Mouse (Mus musculus): ENCODE results near the gene Olfr1395. TPM values are rescaled to one million over a fixed set of nuclear protein-coding genes. Genes with fewer than 3 reads are reported as not detected.
"Not testable (repeated sequence)": the region's sequence is repeated elsewhere in the genome, so short reads cannot be mapped to it uniquely, and the experiment has no call there.

Gene Olfr1395
- polyA plus RNA-seq, 1 experiment from 2014 or later, result not detected

DNA sequence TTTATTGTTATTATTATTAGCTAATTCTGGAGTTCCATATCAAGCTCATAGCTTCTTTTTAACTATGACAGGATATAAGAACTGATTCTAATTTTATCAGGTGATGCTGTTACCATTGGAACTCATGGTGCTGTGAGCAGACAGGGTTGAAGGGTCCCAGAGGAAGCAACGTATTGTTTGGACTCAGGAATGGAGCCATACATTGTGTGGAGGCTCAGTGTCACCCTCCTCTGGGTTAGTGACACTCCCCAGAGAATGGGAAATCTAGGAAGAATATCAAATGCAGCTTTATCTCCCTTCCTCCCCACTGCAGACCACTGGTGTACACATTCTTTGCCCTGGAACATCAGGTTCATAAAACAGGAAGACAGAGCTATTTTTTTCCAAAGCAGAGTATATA lies 41.1 kb downstream of the Olfr1395 start:
- H3K27me3 ChIP-seq (replicated peaks), result no peaks in the 10 kb centered on the region
- 59% methylated on average over 1 of the region's 1 CpGs for WGBS
- no peak overlapping the region for H3K4me2 ChIP-seq (replicated peaks)
- no peaks in the 10 kb centered on the region for H3K9me3 ChIP-seq
- no peak overlapping the region for H3K4me3 ChIP-seq (replicated peaks)
- no peaks in the 10 kb centered on the region for H3K36me3 ChIP-seq
- ATAC-seq, result no peak
- H3K27ac ChIP-seq, result no peak overlapping the region
- H3K4me1 ChIP-seq (replicated peaks), result no peaks in the 10 kb centered on the region
- H3K9ac ChIP-seq, result no peak overlapping the region

- no peaks in the 10 kb centered on the region for H3K9me3 ChIP-seq
- no peak overlapping the region for H3K4me2 ChIP-seq (replicated peaks)
- no peaks in the 10 kb centered on the region for H3K36me3 ChIP-seq
- H3K27me3 ChIP-seq (replicated peaks), result no peaks in the 10 kb centered on the region
- no peak overlapping the region for H3K4me3 ChIP-seq (replicated peaks)
- 82% methylated on average over 6 of the region's 6 CpGs for WGBS
- H3K9ac ChIP-seq, result no peak overlapping the region
- H3K4me1 ChIP-seq (replicated peaks), result no peaks in the 10 kb centered on the region
- H3K27ac ChIP-seq, result no peak overlapping the region
- no peak for ATAC-seq
Measured at GRCm38 (mm10) chr11:49186452-49186851, 44.4 kb downstream of the Olfr1395 start.

GRCm38 (mm10) chr11:49186955-49187488 lies 44.9 kb downstream of the Olfr1395 start, which contains the start of gene Btnl9:
Gene Btnl9, minus strand, starts transcription at chr11:49187159.
- no peaks in the 10 kb centered on the region for H3K36me3 ChIP-seq
- no peak within 1 kb of the TSS for H3K4me2 ChIP-seq (replicated peaks)
- 77% methylated on average over 8 of the region's 8 CpGs for WGBS
- H3K9ac ChIP-seq, result no peak within 1 kb of the TSS
- no peak for ATAC-seq
- no peaks in the 10 kb centered on the region for H3K4me1 ChIP-seq (replicated peaks)
- H3K4me3 ChIP-seq (replicated peaks), result no peak within 1 kb of the TSS
- no peak within 1 kb of the TSS for H3K27ac ChIP-seq
- H3K9me3 ChIP-seq, result no peaks in the 10 kb centered on the region
- no peaks in the 10 kb centered on the region for H3K27me3 ChIP-seq (replicated peaks)

GRCm38 (mm10) chr11:49187701-49188100 lies 45.6 kb downstream of the Olfr1395 start:
- no peak for ATAC-seq
- H3K4me2 ChIP-seq (replicated peaks), result no peak overlapping the region
- no peaks in the 10 kb centered on the region for H3K9me3 ChIP-seq
- H3K4me3 ChIP-seq (replicated peaks), result no peak overlapping the region
- H3K4me1 ChIP-seq (replicated peaks), result no peaks in the 10 kb centered on the region
- no peaks in the 10 kb centered on the region for H3K27me3 ChIP-seq (replicated peaks)
- H3K27ac ChIP-seq, result no peak overlapping the region
- no peak overlapping the region for H3K9ac ChIP-seq
- no peaks in the 10 kb centered on the region for H3K36me3 ChIP-seq
- WGBS, result 80% methylated on average over 10 of the region's 10 CpGs

DNA sequence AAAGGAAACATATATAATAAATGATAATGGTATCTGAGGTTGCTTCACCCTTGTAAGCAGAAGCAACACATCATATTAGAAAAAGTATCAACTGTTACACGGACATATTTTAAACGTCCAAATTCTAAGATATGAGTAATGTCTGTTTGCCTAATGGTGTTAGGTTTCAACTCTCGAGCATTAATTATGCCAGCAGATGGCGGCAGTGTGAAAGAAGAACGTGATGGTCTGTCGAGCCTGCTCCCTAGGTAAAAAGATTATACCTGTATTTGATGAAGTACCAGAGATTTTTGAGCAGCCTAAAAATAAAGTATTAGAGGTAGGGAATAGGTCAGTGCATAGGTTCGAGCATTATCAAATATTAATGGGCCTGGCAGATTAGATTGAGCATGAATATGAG lies 47.7 kb downstream of the Olfr1395 start:
- H3K4me1 ChIP-seq (replicated peaks), result no peaks in the 10 kb centered on the region
- H3K36me3 ChIP-seq, result no peaks in the 10 kb centered on the region
- WGBS, result 2% methylated on average over 7 of the region's 7 CpGs
- no peaks in the 10 kb centered on the region for H3K9me3 ChIP-seq
- H3K4me2 ChIP-seq (replicated peaks), result no peak overlapping the region
- H3K27ac ChIP-seq, result no peak overlapping the region
- no peaks in the 10 kb centered on the region for H3K27me3 ChIP-seq (replicated peaks)
- peak; percentile 47; the same call in 1 of the 2 replicates for ATAC-seq
- no peak overlapping the region for H3K9ac ChIP-seq
- no peak overlapping the region for H3K4me3 ChIP-seq (replicated peaks)

GRCm38 (mm10) chr11:49191083-49191482 lies 49.0 kb downstream of the Olfr1395 start:
- H3K9ac ChIP-seq, result no peak overlapping the region
- WGBS, result 56% methylated on average over 2 of the region's 2 CpGs
- no peak overlapping the region for H3K4me3 ChIP-seq (replicated peaks)
- ATAC-seq, result no peak
- H3K36me3 ChIP-seq, result no peaks in the 10 kb centered on the region
- H3K9me3 ChIP-seq, result no peaks in the 10 kb centered on the region
- no peak overlapping the region for H3K4me2 ChIP-seq (replicated peaks)
- no peaks in the 10 kb centered on the region for H3K27me3 ChIP-seq (replicated peaks)
- H3K4me1 ChIP-seq (replicated peaks), result no peaks in the 10 kb centered on the region
- H3K27ac ChIP-seq, result no peak overlapping the region

DNA sequence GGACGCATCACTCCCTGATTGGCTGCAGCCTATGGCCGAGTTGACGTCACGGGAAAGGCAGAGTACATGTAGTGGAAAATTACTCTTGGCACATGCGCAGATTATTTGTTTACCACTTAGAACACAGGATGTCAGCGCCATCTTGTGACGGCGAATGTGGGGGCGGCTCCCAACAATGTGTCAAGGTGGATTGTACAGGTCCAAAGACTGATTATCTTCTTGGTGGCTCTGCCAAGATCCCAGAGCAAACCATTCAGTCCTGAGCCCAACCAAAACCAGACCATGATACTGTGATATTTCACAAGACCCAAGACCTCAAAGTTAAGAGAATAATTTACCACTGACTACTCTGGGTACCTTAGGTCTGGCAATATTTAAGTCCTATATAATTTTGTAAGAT lies 52.7 kb downstream of the Olfr1395 start:
- H3K9ac ChIP-seq; H3K4me3 ChIP-seq (replicated peaks); H3K4me1 ChIP-seq (replicated peaks); H3K27ac ChIP-seq; ATAC-seq; H3K36me3 ChIP-seq; H3K4me2 ChIP-seq (replicated peaks); H3K27me3 ChIP-seq (replicated peaks); H3K9me3 ChIP-seq: not testable (repeated sequence)
- 92% methylated on average over 9 of the region's 9 CpGs for WGBS

GRCm38 (mm10) chr11:49195819-49196322 lies 53.8 kb downstream of the Olfr1395 start:
- Histone ChIP-seq H3K4me1 (replicated peaks) (no peaks in the 10 kb centered on the region), H3K4me3 (replicated peaks) (no peak overlapping the region), H3K9ac (no peak overlapping the region), H3K36me3 (no peaks in the 10 kb centered on the region), H3K27me3 (replicated peaks) (no peaks in the 10 kb centered on the region), H3K4me2 (replicated peaks) (no peak overlapping the region), H3K27ac (no peak overlapping the region), H3K9me3 (no peaks in the 10 kb centered on the region)
- ATAC-seq, result no peak
- WGBS, result 78% methylated on average over 7 of the region's 7 CpGs

Other genes with a start within 250 kb of the Olfr1395 start
- gene Gm5431, start 240.1 kb upstream of the Olfr1395 start, polyA plus RNA-seq (2015; fragmentation: Nextera tagmentation; extraction: Ambion mirVana), result 0.23 and 0.30 TPM in 2 replicates
- 4.5 and 5.0 TPM in 2 replicates for gene Psme2b, start 196.1 kb upstream of the Olfr1395 start, polyA plus RNA-seq (2015; fragmentation: Nextera tagmentation; extraction: Ambion mirVana)
- not detected in 2 replicates for gene Olfr56, start 163.4 kb upstream of the Olfr1395 start, polyA plus RNA-seq (2015; fragmentation: Nextera tagmentation; extraction: Ambion mirVana)
- 0.67 and 1.0 TPM in 2 replicates for gene 9930111J21Rik1, start 162.9 kb upstream of the Olfr1395 start, polyA plus RNA-seq (2015; fragmentation: Nextera tagmentation; extraction: Ambion mirVana)
- not detected in 2 replicates for gene Gm12185, start 150.0 kb upstream of the Olfr1395 start, polyA plus RNA-seq (2015; fragmentation: Nextera tagmentation; extraction: Ambion mirVana)
- gene Tgtp1, start 148.1 kb upstream of the Olfr1395 start, polyA plus RNA-seq (2015; fragmentation: Nextera tagmentation; extraction: Ambion mirVana), result 1.8 and 2.2 TPM in 2 replicates
- gene 9930111J21Rik2, start 91.0 kb upstream of the Olfr1395 start, polyA plus RNA-seq (2015; fragmentation: Nextera tagmentation; extraction: Ambion mirVana), result 0.76 and 1.1 TPM in 2 replicates
- gene Tgtp2, start 78.1 kb upstream of the Olfr1395 start, polyA plus RNA-seq (2015; fragmentation: Nextera tagmentation; extraction: Ambion mirVana), result 0.56 and 0.88 TPM in 2 replicates
- 3.1 and 3.2 TPM in 2 replicates for gene Ifi47, start 65.7 kb upstream of the Olfr1395 start, polyA plus RNA-seq (2015; fragmentation: Nextera tagmentation; extraction: Ambion mirVana)
- gene Olfr1396, start 27.4 kb upstream of the Olfr1395 start, polyA plus RNA-seq (2015; fragmentation: Nextera tagmentation; extraction: Ambion mirVana), result not detected in 2 replicates
- not detected in 2 replicates for gene Olfr1394, start 12.1 kb downstream of the Olfr1395 start, polyA plus RNA-seq (2015; fragmentation: Nextera tagmentation; extraction: Ambion mirVana)
- 1.7 and 2.2 TPM in 2 replicates for gene Btnl9, start 44.9 kb downstream of the Olfr1395 start, polyA plus RNA-seq (2015; fragmentation: Nextera tagmentation; extraction: Ambion mirVana)
- gene Zfp62, start 61.0 kb downstream of the Olfr1395 start, polyA plus RNA-seq (2015; fragmentation: Nextera tagmentation; extraction: Ambion mirVana), result 24.4 and 28.6 TPM in 2 replicates
- gene Mgat1, start 101.9 kb downstream of the Olfr1395 start, polyA plus RNA-seq (2015; fragmentation: Nextera tagmentation; extraction: Ambion mirVana), result 53.5 and 61.2 TPM in 2 replicates
- not detected in 2 replicates for gene Olfr1393, start 136.0 kb downstream of the Olfr1395 start, polyA plus RNA-seq (2015; fragmentation: Nextera tagmentation; extraction: Ambion mirVana)
- gene Olfr1392, start 143.0 kb downstream of the Olfr1395 start, polyA plus RNA-seq (2015; fragmentation: Nextera tagmentation; extraction: Ambion mirVana), result not detected in 2 replicates
- not detected in 2 replicates for gene Olfr10, start 162.5 kb downstream of the Olfr1395 start, polyA plus RNA-seq (2015; fragmentation: Nextera tagmentation; extraction: Ambion mirVana)
- not detected in 2 replicates for gene Olfr1391, start 180.5 kb downstream of the Olfr1395 start, polyA plus RNA-seq (2015; fragmentation: Nextera tagmentation; extraction: Ambion mirVana)
- gene Olfr1390, start 192.9 kb downstream of the Olfr1395 start, polyA plus RNA-seq (2015; fragmentation: Nextera tagmentation; extraction: Ambion mirVana), result not detected in 2 replicates